Mouse (Mus musculus): ENCODE data around the gene Ube2t.

The Ube2t gene

GRCm38 (mm10) chr1:134962053-134962803 is at the start of gene Ube2t:
Ube2t (plus strand) TSS chr1:134962565.
- peak; percentile 95 to 98 for DNase-seq (ENCODE audit: inconsistent age in 2 of 2, low spot score in 1 of 2)

- peak; percentile 33 to 51 for DNase-seq (ENCODE audit: inconsistent age in 2 of 2, low spot score in 1 of 2)
Observed at GRCm38 (mm10) chr1:134913535-134913934, 48.8 kb upstream of the Ube2t start.

GRCm38 (mm10) chr1:134915421-134915820 is 46.9 kb upstream of the Ube2t start:
- no peak for DNase-seq (ENCODE audit: inconsistent age in 2 of 2, low spot score in 1 of 2)

- no peak for DNase-seq (ENCODE audit: inconsistent age in 2 of 2, low spot score in 1 of 2)
Observed at GRCm38 (mm10) chr1:134919010-134919409, 43.4 kb upstream of the Ube2t start.

- no peak for DNase-seq (ENCODE audit: inconsistent age in 2 of 2, low spot score in 1 of 2)
Observed at GRCm38 (mm10) chr1:134932431-134932830, 29.9 kb upstream of the Ube2t start.

GRCm38 (mm10) chr1:134936335-134936734 is 26.0 kb upstream of the Ube2t start:
- DNase-seq (ENCODE audit: inconsistent age in 2 of 2, low spot score in 1 of 2), result no peak

- DNase-seq (ENCODE audit: inconsistent age in 2 of 2, low spot score in 1 of 2), result no peak
Observed at GRCm38 (mm10) chr1:134938233-134938632, 24.1 kb upstream of the Ube2t start.

GRCm38 (mm10) chr1:134940863-134941262 is 21.5 kb upstream of the Ube2t start:
- no peak for DNase-seq (ENCODE audit: inconsistent age in 2 of 2, low spot score in 1 of 2)

GRCm38 (mm10) chr1:134942898-134943297 is 19.5 kb upstream of the Ube2t start:
- no peak for DNase-seq (ENCODE audit: inconsistent age in 2 of 2, low spot score in 1 of 2)

GRCm38 (mm10) chr1:134947590-134947989 is 14.8 kb upstream of the Ube2t start:
- DNase-seq (ENCODE audit: inconsistent age in 2 of 2, low spot score in 1 of 2), result no peak

- no peak for DNase-seq (ENCODE audit: inconsistent age in 2 of 2, low spot score in 1 of 2)
Observed at GRCm38 (mm10) chr1:134949946-134950345, 12.4 kb upstream of the Ube2t start.

- peak; percentile 57 to 91 for DNase-seq (ENCODE audit: inconsistent age in 2 of 2, low spot score in 1 of 2)
Observed at GRCm38 (mm10) chr1:134955050-134955636, 7.2 kb upstream of the Ube2t start.

- DNase-seq (ENCODE audit: inconsistent age in 2 of 2, low spot score in 1 of 2), result peak; percentile 97 to 98
Observed at GRCm38 (mm10) chr1:134955637-134956176, 6.7 kb upstream of the Ube2t start, which contains the start of gene Ppp1r12b. Ppp1r12b (minus strand) TSS chr1:134955942.

GRCm38 (mm10) chr1:134960634-134961033 is 1.7 kb upstream of the Ube2t start:
- no peak for DNase-seq (ENCODE audit: inconsistent age in 2 of 2, low spot score in 1 of 2)

GRCm38 (mm10) chr1:134962821-134963220 is 456 bp downstream of the Ube2t start:
- DNase-seq (ENCODE audit: inconsistent age in 2 of 2, low spot score in 1 of 2), result no peak

GRCm38 (mm10) chr1:134965430-134965829 is 3.1 kb downstream of the Ube2t start:
- DNase-seq (ENCODE audit: inconsistent age in 2 of 2, low spot score in 1 of 2), result no peak

GRCm38 (mm10) chr1:134972920-134973319 is 10.6 kb downstream of the Ube2t start:
- no peak for DNase-seq (ENCODE audit: inconsistent age in 2 of 2, low spot score in 1 of 2)

- DNase-seq (ENCODE audit: inconsistent age in 2 of 2, low spot score in 1 of 2), result peak; percentile 70 to 78
Observed at GRCm38 (mm10) chr1:134987173-134987961, 25.0 kb downstream of the Ube2t start.

- no peak for DNase-seq (ENCODE audit: inconsistent age in 2 of 2, low spot score in 1 of 2)
Observed at GRCm38 (mm10) chr1:134987962-134988341, 25.6 kb downstream of the Ube2t start.

- DNase-seq (ENCODE audit: inconsistent age in 2 of 2, low spot score in 1 of 2), result peak; percentile 71 to 92
Observed at GRCm38 (mm10) chr1:134989372-134989771, 27.0 kb downstream of the Ube2t start.

- DNase-seq (ENCODE audit: inconsistent age in 2 of 2, low spot score in 1 of 2), result no peak
Observed at GRCm38 (mm10) chr1:134992046-134992645, 29.8 kb downstream of the Ube2t start.
